24 mouse cellular contexts compared by ENCODE assay signal in the genomic region with DNA sequence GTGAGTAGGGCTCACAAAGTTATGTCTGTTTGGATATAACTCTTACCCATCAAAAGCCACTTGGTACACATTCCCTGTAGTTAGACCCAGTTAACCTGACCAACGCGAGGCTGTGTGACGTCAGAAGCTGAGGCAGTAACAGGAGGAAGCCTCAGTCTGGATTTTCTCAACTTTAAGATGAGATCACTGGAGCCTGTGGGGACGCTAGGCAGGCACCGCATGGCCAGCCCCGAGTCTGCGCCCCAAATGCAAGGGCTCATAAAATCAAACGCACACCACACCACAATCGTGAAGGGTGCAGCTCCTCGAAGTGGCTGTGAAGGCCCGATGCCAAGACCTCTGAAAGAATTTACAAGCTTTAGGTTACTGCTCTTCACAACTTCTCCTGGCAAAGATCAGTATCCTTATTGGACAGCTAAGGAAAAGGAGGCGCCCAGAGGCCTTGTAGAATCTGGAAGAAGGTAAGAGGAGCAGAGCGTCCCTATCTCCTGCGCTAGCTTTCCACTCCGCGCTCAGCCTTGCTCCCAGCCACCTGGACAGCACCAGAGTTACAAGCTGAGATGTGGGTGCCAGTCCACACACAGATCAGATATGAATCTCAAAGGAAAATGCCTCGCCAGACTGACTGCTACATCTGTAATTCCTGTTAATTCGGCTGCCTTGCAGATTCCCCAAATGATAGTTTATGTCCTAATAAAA.
DNase-seq lines count a peak whose midpoint lies in the region; ATAC-seq and TF ChIP-seq lines count a peak whose summit lies in the region.
"Had no signal": no experiment of that assay in that cellular context is flagged by ENCODE, and none has a peak within 500 bp of the region (broad histone marks: within the 10 kb centered on the region; RNA-seq: fewer than 3 reads in every experiment).

No protein-coding gene starts in this region.

- no peak for TF ChIP-seq EP300 in heart, adult 2 months (IDR thresholded peaks at IDR 0.05; ENCODE audit: insufficient read depth, low read depth, low read length)

- ATAC-seq in heart, embryonic 16.5 days (replicated peaks; ENCODE audit: extremely low read depth, insufficient read depth, low FRiP score): no peak
- peak; percentile 68; the same call in 1 of the 2 replicates for ATAC-seq in limb, embryonic 14.5 days (ENCODE audit: low FRiP score, low read depth)
- ATAC-seq: CD4-positive, CD25-positive, alpha-beta regulatory T cell, adult 4 months; inflammation-experienced regulatory T-cells, adult 6 months had no signal

- TF ChIP-seq CTCF in heart, adult 2 months (IDR thresholded peaks at IDR 0.05): no peak

- WGBS in heart, embryonic 10.5 days: 61% methylated on average over 18 of the region's 18 CpGs
- WGBS in heart, embryonic 16.5 days: 54% methylated on average over 18 of the region's 18 CpGs
- 51% methylated on average over 18 of the region's 18 CpGs for WGBS in heart, adult 2 months
- WGBS in limb, embryonic 14.5 days: 49% methylated on average over 18 of the region's 18 CpGs

- peaks cover 22% of the 10 kb centered on the region for H3K4me1 ChIP-seq in heart, embryonic 10.5 days
- peaks cover 12% of the 10 kb centered on the region for H3K4me1 ChIP-seq in heart, embryonic 16.5 days (ENCODE audit: control insufficient read depth, insufficient read depth, low read length)
- H3K4me1 ChIP-seq in heart, adult 2 months (ENCODE audit: control insufficient read depth, insufficient read depth, low read length): peaks cover 2% of the 10 kb centered on the region
- peaks cover 7% of the 10 kb centered on the region; the same call in 1 of the 2 replicates for H3K4me1 ChIP-seq in limb, embryonic 14.5 days (ENCODE audit: control insufficient read depth, insufficient read depth, low read length)
- H3K4me1 ChIP-seq: forebrain, embryonic 12.5 days; liver, embryonic 15.5 days had no signal

- no peaks in the 10 kb centered on the region; the same call in 1 of the 2 replicates for H3K79me2 ChIP-seq in heart, adult 2 months (replicated peaks; ENCODE audit: control insufficient read depth, insufficient read depth, low read length)

- no peak for DNase-seq in heart, embryonic 10.5 days (ENCODE audit: low spot score)
- DNase-seq in heart, adult 8-10 months (ENCODE audit: low spot score): no peak
- DNase-seq in heart, adult 2 months: no peak
- DNase-seq in lung, postnatal 10 days: peak; percentile 16
- DNase-seq in lung, postnatal 36 days: no peak
- DNase-seq in limb, embryonic 14.5 days (ENCODE audit: low spot score): no peak
- no peak for DNase-seq in spleen, postnatal 36 days (ENCODE audit: low spot score in 2 of 2)
- DNase-seq: adrenal gland, postnatal 14 days; cerebellum, adult 2 months; cerebellum, postnatal 25 days; kidney, postnatal 25 days; layer of hippocampus, postnatal 36 days; liver; thymus, adult 18-20 months; thymus, postnatal 36 days had no signal

- H3K27ac ChIP-seq in heart, embryonic 10.5 days: peak overlapping the region; percentile 13; the same call in 1 of the 2 replicates
- H3K27ac ChIP-seq in heart, embryonic 16.5 days (ENCODE audit: low read length): no peak overlapping the region
- H3K27ac ChIP-seq in heart, adult 2 months: no peak overlapping the region
- no peak overlapping the region for H3K27ac ChIP-seq in limb, embryonic 14.5 days (replicated peaks; ENCODE audit: low read depth, low read length)
- H3K27ac ChIP-seq: embryonic facial prominence, embryonic 12.5 days; forebrain, embryonic 12.5 days; hindbrain, embryonic 14.5 days; layer of hippocampus, adult 2 months; liver, embryonic 15.5 days; macrophage had no signal

- H3K4me2 ChIP-seq in heart, embryonic 16.5 days (ENCODE audit: low read depth, low read length): peak overlapping the region; percentile 27
- 0 out of 2 replicates have a peak overlapping the region, but pooled peaks have one; percentile 7 for H3K4me2 ChIP-seq in limb, embryonic 14.5 days (replicated peaks; ENCODE audit: low read depth, low read length, severe bottlenecking)
- H3K4me2 ChIP-seq: embryonic facial prominence, embryonic 12.5 days; forebrain, embryonic 12.5 days; hindbrain, embryonic 14.5 days; liver, embryonic 15.5 days had no signal

- no peaks in the 10 kb centered on the region for H3K27me3 ChIP-seq in heart, embryonic 10.5 days (ENCODE audit: insufficient read depth, poor library complexity, severe bottlenecking)
- no peaks in the 10 kb centered on the region for H3K27me3 ChIP-seq in heart, embryonic 16.5 days (ENCODE audit: control insufficient read depth, insufficient read depth, low read length)
- no peaks in the 10 kb centered on the region for H3K27me3 ChIP-seq in heart, adult 2 months (ENCODE audit: control insufficient read depth, insufficient read depth, low read length)
- no peaks in the 10 kb centered on the region for H3K27me3 ChIP-seq in limb, embryonic 14.5 days (ENCODE audit: control insufficient read depth, insufficient read depth, low read length)
- H3K27me3 ChIP-seq: embryonic facial prominence, embryonic 12.5 days; forebrain, embryonic 12.5 days; liver, embryonic 15.5 days had no signal

- intact Hi-C loops in heart, adult 2 months (cut with DNase I): no loop called here

- no peak overlapping the region; the same call in 1 of the 2 replicates for H3K4me3 ChIP-seq in heart, embryonic 10.5 days
- no peak overlapping the region; the same call in 1 of the 2 replicates for H3K4me3 ChIP-seq in heart, embryonic 16.5 days (ENCODE audit: low read length)
- H3K4me3 ChIP-seq in heart, adult 2 months: no peak overlapping the region
- H3K4me3 ChIP-seq in limb, embryonic 14.5 days (replicated peaks; ENCODE audit: low read length): no peak overlapping the region
- H3K4me3 ChIP-seq: embryonic facial prominence, embryonic 12.5 days; forebrain, embryonic 12.5 days; layer of hippocampus, adult 2 months; liver, embryonic 15.5 days had no signal

- no peak for TF ChIP-seq POLR2A in heart, adult 2 months (IDR thresholded peaks at IDR 0.05; ENCODE audit: insufficient read depth, low read depth, low read length)
- TF ChIP-seq POLR2A in limb, embryonic 14.5 days (IDR thresholded peaks at IDR 0.05; ENCODE audit: borderline replicate concordance, extremely low read depth, insufficient read depth, insufficient read length): no peak

- no peak overlapping the region for H3K9ac ChIP-seq in heart, embryonic 16.5 days (ENCODE audit: low read length)
- no peak overlapping the region for H3K9ac ChIP-seq in heart, adult 2 months (ENCODE audit: low read depth, low read length)
- no peak overlapping the region for H3K9ac ChIP-seq in limb, embryonic 14.5 days (ENCODE audit: low read depth, low read length, severe bottlenecking)
- H3K9ac ChIP-seq: embryonic facial prominence, embryonic 12.5 days; forebrain, embryonic 12.5 days; hindbrain, embryonic 14.5 days; liver, embryonic 15.5 days had no signal

- H3K9me3 ChIP-seq in heart, embryonic 10.5 days: peaks cover 3% of the 10 kb centered on the region; the same call in 1 of the 2 replicates
- peaks cover 6% of the 10 kb centered on the region for H3K9me3 ChIP-seq in heart, embryonic 16.5 days (replicated peaks; ENCODE audit: control insufficient read depth, low read length)
- peaks cover 8% of the 10 kb centered on the region for H3K9me3 ChIP-seq in limb, embryonic 14.5 days (ENCODE audit: control insufficient read depth, low read length)
- H3K9me3 ChIP-seq: embryonic facial prominence, embryonic 12.5 days; forebrain, embryonic 12.5 days had no signal

- peaks cover 6% of the 10 kb centered on the region; the same call in 1 of the 2 replicates for H3K36me3 ChIP-seq in heart, embryonic 10.5 days
- H3K36me3 ChIP-seq in heart, embryonic 16.5 days (ENCODE audit: control insufficient read depth, insufficient read depth): peaks cover 6% of the 10 kb centered on the region; the same call in 1 of the 2 replicates
- H3K36me3 ChIP-seq in heart, adult 2 months (ENCODE audit: control insufficient read depth, insufficient read depth, low read length): no peaks in the 10 kb centered on the region; the same call in 1 of the 2 replicates
- H3K36me3 ChIP-seq in limb, embryonic 14.5 days (ENCODE audit: control insufficient read depth, insufficient read depth, low read length): no peaks in the 10 kb centered on the region
- H3K36me3 ChIP-seq: liver, embryonic 15.5 days had no signal
